Mouse (Mus musculus) thymus, adult 2 months (tissue): ENCODE measurements around the gene Elf4. TPM values are rescaled to one million over a fixed set of nuclear protein-coding genes. Genes with fewer than 3 reads are reported as not detected.

Experiments used
- DNase-seq: peaks from one replicate; pipeline ENCODE4 v3.0.0; 2021
- H3K27ac ChIP-seq: fragments of 200-500 bp; 2 replicates; pipeline ENCODE4 v1.5.1; 2012; ENCODE audit warnings: low read length, control low read depth; ENCODE audit not compliant: control insufficient read depth, insufficient read depth
- H3K27me3 ChIP-seq: fragments of 200-500 bp; 2 replicates; pipeline ENCODE4 v1.6.1; 2012; ENCODE audit warnings: mild to moderate bottlenecking, low read length, moderate library complexity, mixed read lengths; ENCODE audit not compliant: control insufficient read depth, insufficient read depth
- H3K36me3 ChIP-seq: fragments of 200-500 bp; 2 replicates; pipeline ENCODE4 v1.6.1; 2012; ENCODE audit warnings: mild to moderate bottlenecking, low read length, moderate library complexity; ENCODE audit not compliant: control insufficient read depth, insufficient read depth
- H3K4me1 ChIP-seq: fragments of 200-500 bp; replicated peaks from 2 replicates; pipeline ENCODE4 v1.6.1; 2012; ENCODE audit warnings: low read length; ENCODE audit not compliant: control insufficient read depth, insufficient read depth
- H3K4me3 ChIP-seq: fragments of 200-500 bp; 2 replicates; pipeline ENCODE4 v1.5.1; 2012; ENCODE audit warnings: mild to moderate bottlenecking, low read length, control low read depth, moderate library complexity; ENCODE audit not compliant: control insufficient read depth, insufficient read depth
- CTCF ChIP-seq: fragments of 200-500 bp; IDR thresholded peaks from 2 replicates; pipeline ENCODE4 v1.5.1; 2012; ENCODE audit warnings: mild to moderate bottlenecking, control low read depth, low read length, moderate library complexity, borderline replicate concordance; ENCODE audit not compliant: control insufficient read depth, poor library complexity, insufficient read depth; ENCODE audit errors: extremely low read depth
- POLR2A ChIP-seq: fragments of 200-500 bp; IDR thresholded peaks from 2 replicates; pipeline ENCODE4 v1.6.1; 2012; ENCODE audit warnings: mild to moderate bottlenecking, low read length, control low read depth, moderate library complexity; ENCODE audit not compliant: control insufficient read depth, poor library complexity, insufficient read depth; ENCODE audit errors: extremely low read depth
- WGBS: fragments of 180-500 bp; shearing (Covaris S2); methylation state at CpG from one replicate; pipeline ENCODE4 v1.1.7; 2018; 5-methylcytosine and 5-hydroxymethylcytosine counted together
- polyA plus RNA-seq: library from polyadenylated mRNA; depleted of rRNA; stranded (reverse); fragments of >200 nt; gene quantifications from 2 replicates; pipeline ENCODE4 v1.2.3, GENCODE M21; 2012

Elf4 gene
- polyA plus RNA-seq, 1 experiment: 90.5 TPM

DNA sequence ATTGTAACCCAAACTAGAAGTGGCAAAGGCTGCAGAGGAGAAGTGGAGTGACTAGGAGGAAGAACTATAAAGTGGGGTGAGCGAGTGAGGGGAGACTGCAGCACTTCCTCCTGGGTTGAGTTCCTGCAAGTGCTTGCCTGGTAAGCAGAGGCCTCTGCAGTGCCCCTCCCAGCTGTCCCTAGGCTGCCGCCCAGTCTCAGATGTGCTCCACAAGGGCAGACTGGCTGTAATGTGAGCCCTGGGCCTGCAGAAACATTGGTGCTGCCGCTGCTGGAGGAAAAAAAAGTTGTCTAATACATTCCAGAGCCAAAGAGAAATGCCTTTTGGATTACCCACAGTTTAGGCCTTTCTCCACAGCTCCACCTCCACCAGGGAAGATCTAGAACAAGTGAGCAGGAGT, 57.8 kb downstream of the Elf4 start:
- Histone ChIP-seq H3K4me1 (peaks cover 4% of the 10 kb centered on the region), H3K36me3 (peaks cover 5% of the 10 kb centered on the region), H3K27ac (no peak overlapping the region), H3K4me3 (no peak overlapping the region), H3K27me3 (no peaks in the 10 kb centered on the region)
- DNase-seq: no peak
- TF ChIP-seq CTCF (no peak), POLR2A (no peak)
- 75% methylated on average over 3 of the region's 3 CpGs for WGBS

DNA sequence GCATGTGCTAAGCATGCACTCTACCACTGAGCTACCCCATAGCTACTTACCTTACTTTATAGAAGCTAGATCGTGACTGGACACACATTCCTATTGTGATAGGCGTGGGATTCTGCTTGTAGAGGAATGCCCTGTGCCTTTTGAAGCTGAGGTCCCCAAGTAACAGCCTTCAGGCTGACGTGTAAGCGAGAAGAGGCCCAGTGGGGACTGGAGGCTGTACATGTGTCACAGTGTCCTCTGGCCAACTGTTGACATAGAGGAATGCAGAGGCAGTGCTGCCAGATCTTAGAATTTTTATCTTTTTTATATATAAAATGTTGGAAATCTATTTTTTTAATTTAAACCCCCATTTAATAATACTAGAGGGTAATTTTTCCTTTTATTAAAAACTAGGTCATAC, 62.9 kb downstream of the Elf4 start:
- no peak for TF ChIP-seq CTCF
- TF ChIP-seq POLR2A: no peak
- H3K27me3 ChIP-seq: no peaks in the 10 kb centered on the region
- H3K4me3 ChIP-seq: no peak overlapping the region
- 97% methylated on average over 4 of the region's 4 CpGs for WGBS
- H3K27ac ChIP-seq: no peak overlapping the region
- DNase-seq: no peak
- no peaks in the 10 kb centered on the region for H3K4me1 ChIP-seq
- peaks cover 5% of the 10 kb centered on the region for H3K36me3 ChIP-seq

DNA sequence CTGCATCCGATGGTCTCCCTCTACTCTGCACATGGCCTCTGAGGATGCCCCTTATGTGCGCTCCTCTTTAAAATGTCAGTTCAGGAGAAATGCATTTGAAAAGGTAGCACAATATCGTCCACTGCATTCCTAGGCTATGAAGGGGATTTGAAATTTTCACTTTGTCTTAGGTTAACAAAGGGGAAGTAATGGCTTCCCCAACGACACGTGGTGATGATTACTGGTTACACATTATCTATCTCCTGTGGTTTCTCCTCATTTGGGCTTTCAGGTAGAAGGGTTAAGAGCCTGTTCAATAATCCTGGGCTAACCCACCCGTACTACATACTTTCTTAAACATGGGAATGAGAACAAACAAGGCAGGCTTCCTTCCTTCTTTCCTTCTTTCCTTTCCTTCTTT, 73.6 kb downstream of the Elf4 start:
- peaks cover 15% of the 10 kb centered on the region for H3K36me3 ChIP-seq
- H3K27me3 ChIP-seq: no peaks in the 10 kb centered on the region
- H3K4me1 ChIP-seq: no peaks in the 10 kb centered on the region
- WGBS: 96% methylated on average over 6 of the region's 6 CpGs
- TF ChIP-seq CTCF (no peak), POLR2A (no peak)
- DNase-seq: no peak
- no peak overlapping the region for H3K27ac ChIP-seq
- no peak overlapping the region for H3K4me3 ChIP-seq

DNA sequence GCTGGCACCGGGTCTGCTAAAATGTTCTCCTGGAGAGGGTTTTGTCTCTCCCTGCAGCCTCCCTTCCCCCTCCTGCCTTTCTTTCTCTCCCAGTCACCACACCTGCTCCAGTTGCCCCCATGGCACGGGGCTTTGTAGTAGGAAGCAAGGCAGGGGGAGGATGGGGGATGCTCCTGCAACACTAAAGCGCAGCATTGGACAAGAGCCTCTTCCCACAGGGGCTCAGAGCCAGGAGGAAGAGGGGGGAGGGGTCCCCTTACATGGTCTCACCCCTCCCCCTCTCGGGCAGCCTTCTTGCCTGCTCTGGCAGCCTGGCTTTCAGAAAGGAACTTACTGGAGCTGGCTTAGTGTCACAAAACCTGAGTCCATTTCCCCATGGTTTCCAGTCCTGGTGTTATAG, 77.0 kb downstream of the Elf4 start:
- Histone ChIP-seq H3K4me3 (no peak overlapping the region), H3K27me3 (no peaks in the 10 kb centered on the region), H3K4me1 (no peaks in the 10 kb centered on the region), H3K36me3 (peaks cover 13% of the 10 kb centered on the region), H3K27ac (no peak overlapping the region)
- TF ChIP-seq POLR2A: no peak
- no peak for TF ChIP-seq CTCF
- WGBS: 84% methylated on average over 3 of the region's 4 CpGs
- no peak for DNase-seq

DNA sequence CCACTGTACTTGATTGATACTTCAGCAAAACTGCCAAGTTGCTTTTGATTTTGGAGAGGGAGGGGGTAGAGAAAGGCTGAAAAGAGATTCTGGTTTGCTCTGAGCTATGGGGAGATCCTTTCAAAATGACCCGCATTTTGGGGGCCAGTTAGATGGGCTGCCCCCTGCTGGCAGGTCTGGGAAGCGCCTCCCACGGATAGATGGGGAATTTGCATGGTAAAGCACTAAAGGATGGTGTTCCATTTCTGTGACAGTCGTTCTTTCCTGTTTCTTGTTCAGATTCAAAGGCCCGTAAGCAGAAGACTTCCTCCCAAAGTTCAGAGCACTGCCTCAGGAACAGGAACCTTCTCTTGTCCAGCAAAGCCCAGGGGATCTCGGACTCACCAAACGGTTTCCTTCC, 79.3 kb downstream of the Elf4 start:
- 0 out of 2 replicates have a peak, but pooled peaks cover 4% of the 10 kb centered on the region for H3K36me3 ChIP-seq
- 38% methylated on average over 7 of the region's 7 CpGs for WGBS
- DNase-seq: peak; percentile 55

DNA sequence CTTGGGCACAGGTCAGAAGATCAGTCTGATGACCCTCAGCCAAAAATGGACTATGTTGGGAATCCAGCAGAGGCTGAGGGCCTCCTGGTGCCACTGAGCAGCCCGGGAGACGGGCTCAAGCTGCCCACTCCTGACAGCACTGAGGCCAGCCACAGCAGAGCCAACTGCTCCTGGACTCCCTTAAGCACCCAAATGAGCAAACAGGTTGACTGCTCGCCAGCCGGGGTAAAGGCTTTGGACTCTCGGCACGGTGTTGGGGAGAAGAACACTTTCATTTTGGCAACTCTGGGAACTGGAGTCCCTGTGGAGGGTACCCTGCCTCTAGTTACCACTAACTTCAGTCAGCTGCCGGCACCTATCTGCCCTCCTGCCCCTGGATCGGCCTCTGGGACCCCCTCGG, 95.1 kb downstream of the Elf4 start:
- no peaks in the 10 kb centered on the region for H3K4me1 ChIP-seq
- H3K36me3 ChIP-seq: peaks cover 4% of the 10 kb centered on the region; the same call in 1 of the 2 replicates
- TF ChIP-seq CTCF: no peak
- no peak for TF ChIP-seq POLR2A
- 96% methylated on average over 9 of the region's 9 CpGs for WGBS
- H3K4me3 ChIP-seq: no peak overlapping the region
- H3K27ac ChIP-seq: no peak overlapping the region
- no peak for DNase-seq
- no peaks in the 10 kb centered on the region for H3K27me3 ChIP-seq

More for the DNA sequence above, 79.3 kb downstream of the Elf4 start:
- Histone ChIP-seq H3K4me1 (no peaks in the 10 kb centered on the region), H3K4me3 (no peak overlapping the region), H3K27me3 (no peaks in the 10 kb centered on the region), H3K27ac (no peak overlapping the region)
- TF ChIP-seq CTCF (peak; percentile 56; the same call in 1 of the 2 replicates), POLR2A (no peak)
